Mouse (Mus musculus): Measurements from ENCODE around the gene Qk.

The Qk gene

GRCm38 (mm10) chr17:10266207-10266606 is 53.4 kb downstream of the Qk start:
- DNase-seq (ENCODE audit: low read depth in 1 of 2, low spot score in 2 of 2), result no peak

GRCm38 (mm10) chr17:10251252-10251958 is 68.2 kb downstream of the Qk start:
- no peak for DNase-seq (ENCODE audit: low read depth in 1 of 2, low spot score in 2 of 2)

GRCm38 (mm10) chr17:10240081-10240480 is 79.6 kb downstream of the Qk start:
- no peak for DNase-seq (ENCODE audit: low read depth in 1 of 2, low spot score in 2 of 2)

GRCm38 (mm10) chr17:10236595-10236994 is 83.1 kb downstream of the Qk start:
- DNase-seq (ENCODE audit: low read depth in 1 of 2, low spot score in 2 of 2), result no peak

GRCm38 (mm10) chr17:10232406-10232805 is 87.2 kb downstream of the Qk start:
- DNase-seq (ENCODE audit: low read depth in 1 of 2, low spot score in 2 of 2), result no peak

- no peak for DNase-seq (ENCODE audit: low read depth in 1 of 2, low spot score in 2 of 2)
Measured at GRCm38 (mm10) chr17:10227798-10228538, 91.7 kb downstream of the Qk start.

- no peak for DNase-seq (ENCODE audit: low read depth in 1 of 2, low spot score in 2 of 2)
Measured at GRCm38 (mm10) chr17:10216164-10216563, 103.5 kb downstream of the Qk start.

GRCm38 (mm10) chr17:10209154-10209777 is 110.4 kb downstream of the Qk start:
- no peak for DNase-seq (ENCODE audit: low read depth in 1 of 2, low spot score in 2 of 2)

GRCm38 (mm10) chr17:10198662-10199061 is 121.0 kb downstream of the Qk start:
- no peak for DNase-seq (ENCODE audit: low read depth in 1 of 2, low spot score in 2 of 2)

GRCm38 (mm10) chr17:10198231-10198630 is 121.4 kb downstream of the Qk start:
- DNase-seq (ENCODE audit: low read depth in 1 of 2, low spot score in 2 of 2), result no peak

GRCm38 (mm10) chr17:10195703-10196102 is 124.0 kb downstream of the Qk start:
- no peak for DNase-seq (ENCODE audit: low read depth in 1 of 2, low spot score in 2 of 2)

GRCm38 (mm10) chr17:10190857-10191256 is 128.8 kb downstream of the Qk start:
- no peak for DNase-seq (ENCODE audit: low read depth in 1 of 2, low spot score in 2 of 2)

- DNase-seq (ENCODE audit: low read depth in 1 of 2, low spot score in 2 of 2), result no peak
Measured at GRCm38 (mm10) chr17:10188481-10188880, 131.2 kb downstream of the Qk start.

- no peak for DNase-seq (ENCODE audit: low read depth in 1 of 2, low spot score in 2 of 2)
Measured at GRCm38 (mm10) chr17:10187431-10188020, 132.1 kb downstream of the Qk start.

- DNase-seq (ENCODE audit: low read depth in 1 of 2, low spot score in 2 of 2), result no peak
Measured at GRCm38 (mm10) chr17:10181761-10182160, 137.9 kb downstream of the Qk start.

GRCm38 (mm10) chr17:10177096-10177495 is 142.6 kb downstream of the Qk start:
- DNase-seq (ENCODE audit: low read depth in 1 of 2, low spot score in 2 of 2), result no peak

GRCm38 (mm10) chr17:10161258-10161657 is 158.4 kb downstream of the Qk start:
- no peak for DNase-seq (ENCODE audit: low read depth in 1 of 2, low spot score in 2 of 2)

GRCm38 (mm10) chr17:10160415-10160814 is 159.2 kb downstream of the Qk start:
- DNase-seq (ENCODE audit: low read depth in 1 of 2, low spot score in 2 of 2), result no peak

GRCm38 (mm10) chr17:10152808-10153413 is 166.7 kb downstream of the Qk start:
- DNase-seq (ENCODE audit: low read depth in 1 of 2, low spot score in 2 of 2), result no peak
